Mouse (Mus musculus): ENCODE data around the gene Pold4. TPM values are rescaled to one million over a fixed set of nuclear protein-coding genes. Genes with fewer than 3 reads are reported as not detected.
A peak's percentile ranks its signal among the peaks of the same experiment; 100 is the strongest.

Pold4 gene
- polyA plus RNA-seq (2015; fragmentation: Nextera tagmentation; extraction: Ambion mirVana), result 27.7 and 35.9 TPM in 2 replicates

- Histone ChIP-seq H3K4me1 (peaks cover 13% of the 10 kb centered on the region), H3K4me3 (peak within 1 kb of the TSS; percentile 56), H3K27me3 (peaks cover 6% of the 10 kb centered on the region), H3K9ac (peak within 1 kb of the TSS; percentile 48), H3K27ac (peak within 1 kb of the TSS; percentile 79), H3K36me3 (no peaks in the 10 kb centered on the region), H3K4me2 (peak within 1 kb of the TSS; percentile 77), H3K9me3 (no peaks in the 10 kb centered on the region)
- ATAC-seq (ENCODE audit: insufficient number of reproducible peaks, low FRiP score, low TSS enrichment, low read depth), result peak; percentile 83
- WGBS, result 9% methylated on average over 26 of the region's 26 CpGs
Measured at GRCm38 (mm10) chr19:4231253-4232185, at the start of gene Pold4. Gene Pold4, plus strand, starts transcription at chr19:4231899.

GRCm38 (mm10) chr19:4183689-4184088 is 48.0 kb upstream of the Pold4 start:
- Histone ChIP-seq H3K4me3 (no peak overlapping the region), H3K27me3 (no peaks in the 10 kb centered on the region), H3K9me3 (no peaks in the 10 kb centered on the region), H3K4me2 (no peak overlapping the region), H3K27ac (no peak overlapping the region), H3K9ac (no peak overlapping the region), H3K36me3 (no peaks in the 10 kb centered on the region), H3K4me1 (peaks cover 11% of the 10 kb centered on the region)
- ATAC-seq (ENCODE audit: insufficient number of reproducible peaks, low FRiP score, low TSS enrichment, low read depth), result no peak
- WGBS, result 86% methylated on average over 2 of the region's 2 CpGs

GRCm38 (mm10) chr19:4184976-4185975 is 46.4 kb upstream of the Pold4 start:
- 59% methylated on average over 15 of the region's 15 CpGs for WGBS
- no peak overlapping the region for H3K9ac ChIP-seq
- no peak overlapping the region for H3K4me3 ChIP-seq
- no peak overlapping the region for H3K4me2 ChIP-seq
- H3K27ac ChIP-seq, result peak overlapping the region; percentile 34; the same call in 1 of the 2 replicates
- no peaks in the 10 kb centered on the region for H3K27me3 ChIP-seq
- no peaks in the 10 kb centered on the region for H3K9me3 ChIP-seq
- no peak for ATAC-seq (ENCODE audit: insufficient number of reproducible peaks, low FRiP score, low TSS enrichment, low read depth)
- peaks cover 11% of the 10 kb centered on the region for H3K4me1 ChIP-seq
- H3K36me3 ChIP-seq, result no peaks in the 10 kb centered on the region

GRCm38 (mm10) chr19:4187303-4187702 is 44.4 kb upstream of the Pold4 start:
- no peaks in the 10 kb centered on the region for H3K27me3 ChIP-seq
- H3K4me1 ChIP-seq, result peaks cover 22% of the 10 kb centered on the region
- no peak for ATAC-seq (ENCODE audit: insufficient number of reproducible peaks, low FRiP score, low TSS enrichment, low read depth)
- no peaks in the 10 kb centered on the region for H3K9me3 ChIP-seq
- H3K4me2 ChIP-seq, result no peak overlapping the region
- H3K4me3 ChIP-seq, result no peak overlapping the region
- 58% methylated on average over 3 of the region's 3 CpGs for WGBS
- no peaks in the 10 kb centered on the region for H3K36me3 ChIP-seq
- no peak overlapping the region for H3K9ac ChIP-seq
- no peak overlapping the region for H3K27ac ChIP-seq

GRCm38 (mm10) chr19:4189051-4189620 is 42.6 kb upstream of the Pold4 start:
- H3K9me3 ChIP-seq, result no peaks in the 10 kb centered on the region
- H3K27me3 ChIP-seq, result no peaks in the 10 kb centered on the region
- 84% methylated on average over 12 of the region's 12 CpGs for WGBS
- H3K36me3 ChIP-seq, result peaks cover 9% of the 10 kb centered on the region
- H3K4me2 ChIP-seq, result no peak overlapping the region
- H3K9ac ChIP-seq, result no peak overlapping the region
- no peak overlapping the region for H3K4me3 ChIP-seq
- no peak for ATAC-seq (ENCODE audit: insufficient number of reproducible peaks, low FRiP score, low TSS enrichment, low read depth)
- peaks cover 37% of the 10 kb centered on the region for H3K4me1 ChIP-seq
- H3K27ac ChIP-seq, result no peak overlapping the region

- peak within 1 kb of the TSS; percentile 98 for H3K27ac ChIP-seq
- WGBS, result 51% methylated on average over 4 of the region's 4 CpGs
- peaks cover 27% of the 10 kb centered on the region for H3K36me3 ChIP-seq
- H3K4me3 ChIP-seq, result peak within 1 kb of the TSS; percentile 89
- H3K4me2 ChIP-seq, result peak within 1 kb of the TSS; percentile 76
- peaks cover 42% of the 10 kb centered on the region for H3K4me1 ChIP-seq
- H3K9ac ChIP-seq, result peak within 1 kb of the TSS; percentile 96
- no peaks in the 10 kb centered on the region for H3K9me3 ChIP-seq
- ATAC-seq (ENCODE audit: insufficient number of reproducible peaks, low FRiP score, low TSS enrichment, low read depth), result no peak
- no peaks in the 10 kb centered on the region for H3K27me3 ChIP-seq
Measured at GRCm38 (mm10) chr19:4190831-4191334, 40.8 kb upstream of the Pold4 start, which contains the start of gene Tbc1d10c. Gene Tbc1d10c, minus strand, starts transcription at chr19:4191284.

GRCm38 (mm10) chr19:4191528-4192250 is 40.0 kb upstream of the Pold4 start, which contains the start of gene Ppp1ca:
Gene Ppp1ca, plus strand, starts transcription at chr19:4192065.
- peak within 1 kb of the TSS; percentile 89 for H3K4me3 ChIP-seq
- no peaks in the 10 kb centered on the region for H3K9me3 ChIP-seq
- peak within 1 kb of the TSS; percentile 98 for H3K27ac ChIP-seq
- H3K9ac ChIP-seq, result peak within 1 kb of the TSS; percentile 96
- H3K27me3 ChIP-seq, result no peaks in the 10 kb centered on the region
- peak within 1 kb of the TSS; percentile 76 for H3K4me2 ChIP-seq
- peak; percentile 93 for ATAC-seq (ENCODE audit: insufficient number of reproducible peaks, low FRiP score, low TSS enrichment, low read depth)
- peaks cover 50% of the 10 kb centered on the region for H3K4me1 ChIP-seq
- H3K36me3 ChIP-seq, result peaks cover 35% of the 10 kb centered on the region
- 2% methylated on average over 39 of the region's 47 CpGs for WGBS

GRCm38 (mm10) chr19:4192251-4192985 is 39.3 kb upstream of the Pold4 start:
- peak; percentile 16 for ATAC-seq (ENCODE audit: insufficient number of reproducible peaks, low FRiP score, low TSS enrichment, low read depth)
- H3K36me3 ChIP-seq, result peaks cover 42% of the 10 kb centered on the region
- H3K9ac ChIP-seq, result peak overlapping the region; percentile 96
- H3K27me3 ChIP-seq, result no peaks in the 10 kb centered on the region
- peaks cover 56% of the 10 kb centered on the region for H3K4me1 ChIP-seq
- peak overlapping the region; percentile 76 for H3K4me2 ChIP-seq
- H3K4me3 ChIP-seq, result peak overlapping the region; percentile 89
- no peaks in the 10 kb centered on the region for H3K9me3 ChIP-seq
- peak overlapping the region; percentile 98 for H3K27ac ChIP-seq
- under 1% methylated on average over 48 of the region's 52 CpGs for WGBS

GRCm38 (mm10) chr19:4193129-4193528 is 38.6 kb upstream of the Pold4 start:
- H3K27ac ChIP-seq, result peak overlapping the region; percentile 98; the same call in 1 of the 2 replicates
- peak overlapping the region; percentile 76 for H3K4me2 ChIP-seq
- 56% methylated on average over 6 of the region's 6 CpGs for WGBS
- peaks cover 47% of the 10 kb centered on the region for H3K36me3 ChIP-seq
- peak overlapping the region; percentile 96 for H3K9ac ChIP-seq
- no peaks in the 10 kb centered on the region for H3K27me3 ChIP-seq
- H3K9me3 ChIP-seq, result no peaks in the 10 kb centered on the region
- peak overlapping the region; percentile 89 for H3K4me3 ChIP-seq
- ATAC-seq (ENCODE audit: insufficient number of reproducible peaks, low FRiP score, low TSS enrichment, low read depth), result no peak
- peaks cover 57% of the 10 kb centered on the region for H3K4me1 ChIP-seq

- H3K4me3 ChIP-seq, result no peak overlapping the region
- 86% methylated on average over 8 of the region's 8 CpGs for WGBS
- no peak overlapping the region for H3K27ac ChIP-seq
- no peak for ATAC-seq (ENCODE audit: insufficient number of reproducible peaks, low FRiP score, low TSS enrichment, low read depth)
- no peaks in the 10 kb centered on the region for H3K27me3 ChIP-seq
- no peaks in the 10 kb centered on the region for H3K9me3 ChIP-seq
- H3K9ac ChIP-seq, result no peak overlapping the region
- H3K4me2 ChIP-seq, result no peak overlapping the region
- peaks cover 57% of the 10 kb centered on the region for H3K4me1 ChIP-seq
- peaks cover 56% of the 10 kb centered on the region for H3K36me3 ChIP-seq
Measured at GRCm38 (mm10) chr19:4194021-4194724, 37.5 kb upstream of the Pold4 start.
